Mouse (Mus musculus) intestine, embryonic 15.5 days (tissue): ENCODE measurements around the gene 3110082I17Rik. TPM values are rescaled to one million over a fixed set of nuclear protein-coding genes. Genes with fewer than 3 reads are reported as not detected.
"Not testable (repeated sequence)": the region's sequence is repeated elsewhere in the genome, so short reads cannot be mapped to it uniquely, and the experiment has no call there.

Source experiments
- ATAC-seq: fragments of 200-750 bp; cut with Nextera tagmentation; 2 replicates; pipeline ENCODE4 v1.8.0; 2017; ENCODE audit warnings: moderate TSS enrichment, moderate library complexity
- H3K27ac ChIP-seq: fragments of 300-500 bp; sonication (generic); 2 replicates; pipeline ENCODE4 v1.5.1; 2015; ENCODE audit warnings: mild to moderate bottlenecking, inconsistent platforms
- H3K27me3 ChIP-seq: fragments of 300-500 bp; sonication (generic); replicated peaks from 2 replicates; pipeline ENCODE4 v1.6.1; 2015; ENCODE audit warnings: inconsistent platforms
- H3K36me3 ChIP-seq: fragments of 300-500 bp; sonication (generic); 2 replicates; pipeline ENCODE4 v1.6.1; 2015; ENCODE audit warnings: inconsistent platforms
- H3K4me1 ChIP-seq: fragments of 300-500 bp; sonication (generic); replicated peaks from 2 replicates; pipeline ENCODE4 v1.6.1; 2015; ENCODE audit warnings: inconsistent platforms
- H3K4me2 ChIP-seq: fragments of 300-500 bp; sonication (generic); replicated peaks from 2 replicates; pipeline ENCODE4 v1.6.1; 2015; ENCODE audit warnings: mild to moderate bottlenecking, inconsistent platforms
- H3K4me3 ChIP-seq: fragments of 300-500 bp; sonication (generic); replicated peaks from 2 replicates; pipeline ENCODE4 v1.5.1; 2015; ENCODE audit warnings: inconsistent platforms
- H3K9ac ChIP-seq: fragments of 300-500 bp; sonication (generic); 2 replicates; pipeline ENCODE4 v1.6.1; 2015; ENCODE audit warnings: inconsistent platforms
- H3K9me3 ChIP-seq: fragments of 300-500 bp; sonication (generic); 2 replicates; pipeline ENCODE4 v1.6.1; 2016; ENCODE audit warnings: inconsistent platforms
- WGBS: fragments of 180-500 bp; shearing (Covaris S2); methylation state at CpG from one replicate; pipeline ENCODE4 v1.1.7; 2015; 5-methylcytosine and 5-hydroxymethylcytosine counted together
- polyA plus RNA-seq: library from polyadenylated mRNA; unstranded; fragments of >200 nt; fragmentation: Nextera tagmentation; extraction: Ambion mirVana; gene quantifications from 2 replicates; pipeline ENCODE4 v1.2.1, GENCODE M21; 2015

Gene 3110082I17Rik
- polyA plus RNA-seq, 1 experiment from 2014 or later = 31.8 TPM

- H3K9me3 ChIP-seq = no peaks in the 10 kb centered on the region
- ATAC-seq = no peak
These were observed 60.3 kb downstream of the 3110082I17Rik start for GRCm38 (mm10) chr5:139399991-139400390.

DNA sequence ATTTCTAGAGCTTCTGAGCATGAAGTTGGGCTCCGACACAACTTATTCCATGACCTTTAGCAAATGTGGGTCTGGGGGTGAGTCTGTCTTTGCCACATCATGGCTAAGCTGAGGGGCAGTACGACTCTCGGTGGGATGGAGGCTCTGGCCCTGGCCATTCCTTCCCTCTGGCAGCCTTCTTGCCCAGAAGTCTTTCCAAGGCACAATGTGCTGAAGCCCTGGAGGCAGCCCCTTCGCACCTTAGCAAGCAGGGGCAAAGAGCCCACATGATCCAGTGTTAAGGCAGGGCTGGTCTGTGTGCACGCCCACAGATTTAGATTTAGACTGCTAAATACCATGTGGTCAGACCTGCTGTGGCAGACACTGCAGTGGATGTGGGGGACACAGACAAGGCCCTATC, 61.5 kb downstream of the 3110082I17Rik start:
- WGBS = 75% methylated on average over 5 of the region's 5 CpGs
- ATAC-seq = no peak
- Histone ChIP-seq H3K9me3 (no peaks in the 10 kb centered on the region), H3K9ac (no peak overlapping the region), H3K4me1 (0 out of 2 replicates have a peak, but pooled peaks cover 7% of the 10 kb centered on the region), H3K36me3 (no peaks in the 10 kb centered on the region), H3K27ac (no peak overlapping the region), H3K4me2 (no peak overlapping the region), H3K4me3 (no peak overlapping the region), H3K27me3 (no peaks in the 10 kb centered on the region)

More at GRCm38 (mm10) chr5:139399991-139400390, 60.3 kb downstream of the 3110082I17Rik start:
- Histone ChIP-seq H3K27me3 (no peaks in the 10 kb centered on the region), H3K4me1 (0 out of 2 replicates have a peak, but pooled peaks cover 7% of the 10 kb centered on the region), H3K9ac (no peak overlapping the region), H3K4me3 (no peak overlapping the region), H3K27ac (no peak overlapping the region), H3K4me2 (no peak overlapping the region), H3K36me3 (no peaks in the 10 kb centered on the region)
- 89% methylated on average over 14 of the region's 14 CpGs for WGBS

- no peak overlapping the region for H3K27ac ChIP-seq
- 0 out of 2 replicates have a peak, but pooled peaks cover 7% of the 10 kb centered on the region for H3K4me1 ChIP-seq
- peak; percentile 74 for ATAC-seq
- no peaks in the 10 kb centered on the region for H3K27me3 ChIP-seq
- H3K36me3 ChIP-seq = no peaks in the 10 kb centered on the region
- 31% methylated on average over 5 of the region's 5 CpGs for WGBS
- H3K9me3 ChIP-seq = no peaks in the 10 kb centered on the region
- H3K4me2 ChIP-seq = no peak overlapping the region
- H3K4me3 ChIP-seq = no peak overlapping the region
- no peak overlapping the region for H3K9ac ChIP-seq
These were observed 62.2 kb downstream of the 3110082I17Rik start for GRCm38 (mm10) chr5:139397959-139398753.

GRCm38 (mm10) chr5:139397359-139397916, 62.9 kb downstream of the 3110082I17Rik start:
- 88% methylated on average over 4 of the region's 4 CpGs for WGBS
- ATAC-seq = no peak
- H3K9me3 ChIP-seq = no peaks in the 10 kb centered on the region

DNA sequence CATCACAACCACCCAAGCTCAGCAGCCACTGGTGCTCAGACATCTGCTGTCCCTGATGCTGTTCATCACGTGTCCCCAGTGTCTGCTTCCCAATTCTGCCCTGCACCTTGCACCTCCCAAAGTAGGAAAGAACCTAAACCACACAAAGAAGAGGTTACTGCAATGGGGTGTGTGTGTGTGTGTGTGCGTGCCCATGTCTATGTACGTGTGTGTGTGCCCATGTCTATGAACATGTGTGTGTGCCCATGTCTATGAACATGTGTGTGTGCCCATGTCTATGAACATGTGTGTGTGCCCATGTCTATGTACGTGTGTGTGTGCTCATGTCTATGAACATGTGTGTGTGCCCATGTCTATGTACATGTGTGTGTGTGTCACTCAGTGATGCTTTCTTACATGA, 64.8 kb downstream of the 3110082I17Rik start:
- Histone ChIP-seq H3K4me1 (0 out of 2 replicates have a peak, but pooled peaks cover 7% of the 10 kb centered on the region), H3K27me3 (no peaks in the 10 kb centered on the region), H3K9me3 (no peaks in the 10 kb centered on the region), H3K36me3 (no peaks in the 10 kb centered on the region), H3K9ac (no peak overlapping the region), H3K4me3 (no peak overlapping the region), H3K27ac (no peak overlapping the region), H3K4me2 (no peak overlapping the region)
- no peak for ATAC-seq
- WGBS = 89% methylated on average over 4 of the region's 4 CpGs

More at GRCm38 (mm10) chr5:139397359-139397916, 62.9 kb downstream of the 3110082I17Rik start:
- no peak overlapping the region for H3K4me3 ChIP-seq
- H3K4me2 ChIP-seq = no peak overlapping the region
- H3K9ac ChIP-seq = no peak overlapping the region
- H3K27me3 ChIP-seq = no peaks in the 10 kb centered on the region
- no peaks in the 10 kb centered on the region for H3K36me3 ChIP-seq
- H3K4me1 ChIP-seq = 0 out of 2 replicates have a peak, but pooled peaks cover 7% of the 10 kb centered on the region
- no peak overlapping the region for H3K27ac ChIP-seq

GRCm38 (mm10) chr5:139394399-139394798, 65.9 kb downstream of the 3110082I17Rik start:
- 66% methylated on average over 7 of the region's 7 CpGs for WGBS
- Histone ChIP-seq H3K4me1 (peaks cover 15% of the 10 kb centered on the region), H3K27ac (no peak overlapping the region)

GRCm38 (mm10) chr5:139393197-139393588, 67.1 kb downstream of the 3110082I17Rik start:
- H3K4me3 ChIP-seq = no peak overlapping the region
- no peak for ATAC-seq
- H3K36me3 ChIP-seq = no peaks in the 10 kb centered on the region
- WGBS = 92% methylated on average over 16 of the region's 16 CpGs
- H3K4me2 ChIP-seq = no peak overlapping the region
- H3K4me1 ChIP-seq = peaks cover 20% of the 10 kb centered on the region
- no peaks in the 10 kb centered on the region for H3K27me3 ChIP-seq
- no peak overlapping the region for H3K27ac ChIP-seq
- H3K9me3 ChIP-seq = no peaks in the 10 kb centered on the region
- H3K9ac ChIP-seq = no peak overlapping the region

More at GRCm38 (mm10) chr5:139394399-139394798, 65.9 kb downstream of the 3110082I17Rik start:
- no peaks in the 10 kb centered on the region for H3K9me3 ChIP-seq
- H3K9ac ChIP-seq = no peak overlapping the region
- H3K27me3 ChIP-seq = no peaks in the 10 kb centered on the region
- no peak overlapping the region for H3K4me2 ChIP-seq
- ATAC-seq = no peak
- H3K4me3 ChIP-seq = no peak overlapping the region
- no peaks in the 10 kb centered on the region for H3K36me3 ChIP-seq

DNA sequence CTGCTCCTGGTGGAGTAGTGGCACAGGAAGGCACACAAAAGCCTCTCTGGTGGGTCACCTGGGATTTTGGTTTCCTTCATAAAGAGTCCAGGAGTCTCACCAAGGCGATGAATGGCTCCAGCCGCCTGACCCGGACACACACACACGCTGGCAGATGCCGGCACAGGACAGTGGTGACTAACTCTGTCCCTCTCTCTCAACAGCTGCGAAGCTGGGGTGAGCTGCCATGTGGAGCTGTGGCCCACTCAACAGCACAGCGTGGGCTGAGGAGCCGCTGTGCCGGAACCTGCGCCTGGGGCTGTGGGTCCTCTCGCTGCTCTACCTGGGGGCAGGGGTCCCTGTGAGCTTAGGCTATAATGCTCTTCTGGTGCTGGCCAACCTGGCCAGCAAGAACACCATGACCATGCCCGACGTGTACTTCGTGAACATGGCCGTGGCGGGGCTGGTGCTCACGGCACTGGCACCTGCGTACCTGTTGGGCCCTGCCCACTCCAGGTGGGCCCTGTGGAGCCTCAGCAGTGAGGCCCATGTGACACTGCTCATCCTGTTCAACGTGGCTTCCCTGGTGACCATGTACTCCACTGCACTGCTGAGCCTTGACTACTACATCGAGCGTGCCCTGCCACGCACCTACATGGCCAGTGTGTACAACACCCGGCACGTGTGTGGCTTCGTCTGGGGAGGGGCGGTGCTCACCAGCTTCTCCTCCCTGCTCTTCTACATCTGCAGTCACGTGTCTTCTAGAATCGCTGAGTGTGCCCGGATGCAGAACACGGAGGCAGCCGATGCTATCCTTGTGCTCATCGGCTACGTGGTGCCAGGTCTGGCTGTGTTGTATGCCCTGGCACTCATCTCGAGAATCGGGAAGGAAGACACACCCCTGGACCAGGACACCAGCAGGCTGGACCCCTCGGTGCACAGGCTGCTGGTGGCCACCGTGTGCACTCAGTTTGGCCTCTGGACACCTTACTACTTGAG, 67.8 kb downstream of the 3110082I17Rik start:
- Histone ChIP-seq H3K4me1 (peaks cover 22% of the 10 kb centered on the region), H3K9me3 (no peaks in the 10 kb centered on the region), H3K9ac (no peak overlapping the region), H3K4me3 (no peak overlapping the region), H3K27me3 (no peaks in the 10 kb centered on the region), H3K4me2 (no peak overlapping the region), H3K27ac (no peak overlapping the region), H3K36me3 (no peaks in the 10 kb centered on the region)
- no peak for ATAC-seq
- WGBS = 91% methylated on average over 37 of the region's 37 CpGs

- no peak overlapping the region for H3K9ac ChIP-seq
- WGBS = 77% methylated on average over 11 of the region's 11 CpGs
- ATAC-seq = no peak
These were observed 68.9 kb downstream of the 3110082I17Rik start for GRCm38 (mm10) chr5:139391309-139391990.

DNA sequence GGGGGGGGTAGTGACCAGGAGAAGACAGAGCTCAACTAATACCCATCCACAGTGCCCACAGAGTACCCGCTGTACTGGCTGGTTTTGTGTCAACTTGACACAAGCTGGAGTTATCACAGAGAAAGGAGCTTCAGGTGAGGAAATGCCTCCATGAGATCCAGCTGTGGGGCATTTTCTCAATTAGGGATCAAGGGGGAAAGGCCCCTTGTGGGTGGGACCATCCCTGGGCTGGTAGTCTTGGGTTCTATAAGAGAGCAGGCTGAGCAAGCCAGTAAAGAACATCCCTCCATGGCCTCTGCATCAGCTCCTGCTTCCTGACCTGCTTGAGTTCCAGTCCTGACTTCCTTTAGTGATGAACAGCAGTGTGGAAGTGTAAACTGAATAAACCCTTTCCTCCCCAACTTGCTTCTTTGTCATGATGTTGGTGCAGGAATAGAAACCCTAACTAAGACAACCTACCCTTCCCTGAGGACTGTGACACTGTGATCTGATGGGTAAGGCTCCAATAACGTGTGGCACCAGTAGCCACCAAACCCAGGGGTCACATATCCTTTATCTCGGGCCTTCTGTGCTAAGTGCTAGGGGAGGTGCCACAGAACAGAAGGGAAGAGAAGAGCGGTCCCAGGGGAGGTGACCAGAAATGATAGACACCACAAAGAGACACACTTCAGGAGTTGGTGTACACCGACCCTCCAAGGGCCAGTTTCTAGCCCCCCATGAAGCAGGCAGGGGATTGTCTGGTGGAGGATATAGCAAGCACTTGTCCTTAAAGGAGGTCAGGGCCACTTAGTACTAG, 69.8 kb downstream of the 3110082I17Rik start:
- not testable (repeated sequence) for ATAC-seq, H3K27ac ChIP-seq, H3K9me3 ChIP-seq, H3K4me2 ChIP-seq, H3K4me3 ChIP-seq, H3K27me3 ChIP-seq, H3K36me3 ChIP-seq, H3K9ac ChIP-seq
- 78% methylated on average over 5 of the region's 5 CpGs for WGBS
- peaks cover 22% of the 10 kb centered on the region for H3K4me1 ChIP-seq

More at GRCm38 (mm10) chr5:139391309-139391990, 68.9 kb downstream of the 3110082I17Rik start:
- Histone ChIP-seq H3K27ac (no peak overlapping the region), H3K4me1 (peaks cover 22% of the 10 kb centered on the region), H3K36me3 (no peaks in the 10 kb centered on the region), H3K4me2 (no peak overlapping the region), H3K4me3 (no peak overlapping the region), H3K27me3 (no peaks in the 10 kb centered on the region), H3K9me3 (no peaks in the 10 kb centered on the region)

DNA sequence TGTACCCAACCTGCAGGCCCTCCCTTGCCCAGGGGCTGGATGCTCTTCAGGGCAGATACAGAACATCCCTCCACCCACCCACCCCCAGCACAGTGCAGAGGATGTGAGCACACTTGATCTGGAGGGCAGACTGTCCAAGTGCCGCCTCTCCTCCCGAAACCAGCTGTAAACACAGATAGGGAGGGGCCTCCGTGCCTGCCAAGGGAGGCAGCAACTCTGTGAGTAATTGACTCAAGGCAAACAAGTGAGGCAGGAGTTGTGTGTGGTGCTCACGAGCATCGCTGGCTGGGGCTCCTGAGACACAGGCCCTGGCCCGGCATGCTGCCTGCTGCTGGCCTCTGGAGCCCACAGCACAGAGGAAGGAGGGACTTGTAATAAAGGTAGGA, 70.7 kb downstream of the 3110082I17Rik start:
- Histone ChIP-seq H3K4me2 (no peak overlapping the region), H3K9ac (0 out of 2 replicates have a peak overlapping the region, but pooled peaks have one; percentile 13), H3K9me3 (no peaks in the 10 kb centered on the region), H3K27ac (0 out of 2 replicates have a peak overlapping the region, but pooled peaks have one; percentile 62), H3K4me1 (peaks cover 25% of the 10 kb centered on the region), H3K36me3 (no peaks in the 10 kb centered on the region), H3K27me3 (no peaks in the 10 kb centered on the region), H3K4me3 (no peak overlapping the region)
- peak; percentile 76 for ATAC-seq
- 4% methylated on average over 6 of the region's 6 CpGs for WGBS
